Mouse (Mus musculus) cerebellum, adult 11-12 months (tissue): ENCODE measurements around the gene BC005624.

ENCODE experiments used
- DNase-seq: peaks from one replicate; pipeline ENCODE4 v3.0.0; 2022

Gene BC005624

DNA sequence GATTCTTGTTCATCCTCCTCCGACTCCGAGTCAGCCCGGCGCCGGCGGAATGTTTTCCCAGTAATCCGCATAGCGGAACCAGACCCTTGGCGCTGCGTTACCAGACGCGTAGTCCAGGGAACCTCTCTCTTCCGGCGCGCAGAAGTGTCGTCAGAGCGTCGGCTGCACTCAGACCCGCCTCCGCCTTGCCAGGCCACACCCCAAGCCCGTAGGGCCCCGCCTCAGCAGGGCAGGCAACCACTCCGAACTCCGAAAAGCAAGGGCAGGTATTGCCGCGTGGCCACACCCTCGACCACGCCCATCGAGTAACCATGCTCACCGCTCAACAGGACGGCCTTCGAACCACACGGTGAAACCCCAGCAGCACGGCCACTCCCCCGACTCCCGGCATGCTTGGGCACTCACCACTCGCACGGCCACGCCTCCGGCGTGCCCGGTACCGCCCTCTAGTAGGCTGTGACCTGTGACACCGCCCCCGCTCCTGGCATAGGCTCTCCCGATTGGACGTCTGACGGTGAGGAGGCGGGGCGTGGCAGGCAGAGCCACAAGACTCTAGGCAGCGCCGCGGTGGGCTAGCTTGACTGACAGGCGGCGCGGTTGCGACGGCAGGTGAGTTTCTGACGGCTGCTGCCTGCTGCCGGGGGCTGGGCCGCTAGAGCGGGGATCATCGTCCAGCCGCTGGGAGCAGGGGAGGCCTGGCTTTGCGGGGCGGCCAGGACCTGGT is at the start of gene BC005624, which contains the start of gene Usp20:
BC005624 (minus strand) TSS at position 412 of the 724 bp plus-strand sequence.
Usp20 (plus strand) TSS at position 490 of the 724 bp plus-strand sequence.
- peak; percentile 100 for DNase-seq

DNA sequence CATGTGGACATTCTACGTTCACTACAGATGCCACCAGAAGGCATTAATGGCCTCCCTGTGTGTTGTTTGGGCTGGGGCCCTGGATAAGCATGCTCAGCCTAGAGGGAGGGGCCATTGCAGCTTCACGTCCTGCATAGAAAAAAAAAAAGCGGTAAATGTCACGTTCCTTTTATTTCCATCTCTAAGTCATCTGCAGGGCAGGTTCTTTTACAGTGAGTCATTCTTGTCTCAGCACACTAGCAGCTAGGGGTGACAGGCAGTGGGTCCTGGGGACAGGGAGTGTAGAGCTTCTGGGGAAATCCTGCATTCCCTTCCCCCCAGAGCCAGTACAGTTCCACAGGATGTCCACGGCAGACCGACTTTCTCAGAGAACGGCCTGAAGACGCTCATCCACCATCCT is 44.6 kb upstream of the BC005624 start:
- no peak for DNase-seq

DNA sequence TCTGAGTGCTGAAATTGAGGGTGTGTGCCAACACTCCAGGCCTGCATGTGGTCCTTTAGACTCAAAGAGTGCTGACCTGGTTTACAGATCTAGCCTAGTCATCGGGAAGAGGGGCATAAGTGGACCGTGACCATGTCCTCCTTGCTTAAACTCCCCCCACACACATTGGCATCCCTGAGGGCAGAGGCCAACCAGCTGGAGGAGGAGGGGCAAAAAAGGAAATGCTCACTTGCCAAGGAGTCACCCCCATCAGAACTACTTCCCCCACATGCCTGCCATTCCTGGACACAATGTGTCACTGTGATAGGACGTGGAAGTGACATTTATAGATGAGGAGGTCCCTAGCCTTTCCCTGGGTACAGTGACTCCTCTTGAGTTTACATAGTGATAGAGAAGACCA is 43.5 kb upstream of the BC005624 start:
- DNase-seq, result peak; percentile 52

DNA sequence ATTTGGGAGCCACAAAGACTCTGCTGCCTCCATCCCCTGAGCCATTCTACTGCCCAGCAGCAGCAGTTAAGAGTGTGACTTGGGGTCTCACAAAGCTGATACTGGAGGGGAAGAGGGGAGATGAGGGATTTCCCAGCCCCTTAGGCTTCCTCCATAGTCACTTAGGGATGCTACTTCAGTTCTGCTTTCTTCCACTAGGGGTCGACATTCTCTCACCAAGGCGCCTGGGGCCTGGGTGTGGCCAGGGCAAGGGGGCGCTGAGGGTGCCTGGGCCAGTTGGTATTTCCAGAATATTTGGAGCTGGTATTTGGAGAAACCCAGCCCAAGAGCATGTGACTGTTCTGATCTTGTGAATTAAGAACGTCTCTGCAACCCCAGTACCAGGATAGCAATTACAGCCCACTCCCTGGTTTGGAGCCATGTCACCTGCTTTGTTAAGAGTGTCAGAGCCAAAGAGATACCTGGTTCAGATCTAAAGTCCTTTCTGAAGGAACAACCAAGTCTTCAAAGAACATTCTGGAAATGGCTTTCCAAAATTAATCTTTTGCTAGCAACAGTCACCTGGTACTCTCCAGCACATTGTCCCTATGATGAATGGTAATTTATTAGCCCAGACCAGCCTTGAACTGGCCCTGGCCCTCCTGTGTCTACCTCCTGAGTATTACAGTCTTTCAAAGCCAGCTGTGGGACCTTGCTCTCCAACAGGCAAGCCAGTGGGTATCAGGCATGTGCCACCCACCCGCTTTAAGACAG is 42.8 kb upstream of the BC005624 start:
- DNase-seq, result peak; percentile 69

DNA sequence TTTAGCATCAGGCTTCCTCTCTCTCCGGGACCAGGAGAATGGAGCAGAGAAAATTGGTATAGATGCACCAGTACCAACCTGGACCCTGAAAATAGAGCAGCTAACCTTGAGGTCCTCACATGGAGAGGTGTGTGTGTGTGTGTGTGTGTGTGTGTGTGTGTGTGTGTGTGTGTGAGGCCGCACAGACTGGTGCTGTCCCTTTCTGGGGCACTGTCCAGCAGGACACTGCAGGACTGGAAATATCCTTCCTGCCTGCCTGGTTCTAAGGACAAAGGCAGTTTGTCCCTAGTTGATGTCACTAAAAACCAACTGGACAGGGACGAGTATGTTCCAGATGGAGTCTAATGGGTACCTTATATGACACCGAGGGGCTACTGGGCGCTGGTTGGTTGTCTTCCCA is 41.9 kb upstream of the BC005624 start:
- DNase-seq, result peak; percentile 44

DNA sequence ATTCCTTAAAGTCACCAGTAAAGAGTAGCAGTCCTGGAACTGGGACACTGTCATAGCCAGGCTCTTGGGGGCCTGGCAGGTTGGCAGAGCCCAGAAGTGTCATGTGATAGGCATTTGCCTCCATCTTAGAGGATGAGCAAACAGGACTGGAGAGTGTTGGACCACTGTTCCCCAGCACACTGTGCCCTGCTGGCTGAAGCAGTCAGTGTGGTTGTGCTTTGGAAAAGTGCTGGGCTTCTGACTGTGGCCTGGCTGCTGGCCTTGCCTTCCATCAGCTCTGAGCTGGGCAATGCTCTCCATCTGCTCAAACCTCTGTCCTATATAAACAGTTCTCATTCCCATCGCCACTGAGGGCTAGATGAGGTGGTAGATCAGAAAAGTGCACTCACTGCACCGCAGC is 38.2 kb upstream of the BC005624 start:
- peak; percentile 63 for DNase-seq

DNA sequence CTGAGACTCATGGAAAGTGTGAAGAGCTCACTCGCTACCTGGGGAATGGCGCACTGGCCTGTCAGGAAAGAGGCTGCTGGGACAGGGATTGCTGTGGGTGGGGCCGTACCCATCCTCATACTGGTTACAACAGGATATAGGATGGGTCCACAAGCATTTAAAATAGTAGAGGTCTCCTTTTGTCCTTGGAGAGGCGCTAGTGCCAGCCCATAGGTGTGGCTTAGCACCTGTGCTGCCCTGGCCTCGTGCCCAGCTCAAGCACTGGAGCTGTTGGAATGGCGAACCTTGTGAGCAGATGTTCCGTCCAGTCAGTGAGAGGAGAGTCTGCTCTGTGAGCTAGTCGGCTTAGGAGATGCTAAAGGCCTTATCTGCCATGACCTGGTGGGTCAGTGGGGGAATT is 37.0 kb upstream of the BC005624 start:
- DNase-seq, result peak; percentile 78

DNA sequence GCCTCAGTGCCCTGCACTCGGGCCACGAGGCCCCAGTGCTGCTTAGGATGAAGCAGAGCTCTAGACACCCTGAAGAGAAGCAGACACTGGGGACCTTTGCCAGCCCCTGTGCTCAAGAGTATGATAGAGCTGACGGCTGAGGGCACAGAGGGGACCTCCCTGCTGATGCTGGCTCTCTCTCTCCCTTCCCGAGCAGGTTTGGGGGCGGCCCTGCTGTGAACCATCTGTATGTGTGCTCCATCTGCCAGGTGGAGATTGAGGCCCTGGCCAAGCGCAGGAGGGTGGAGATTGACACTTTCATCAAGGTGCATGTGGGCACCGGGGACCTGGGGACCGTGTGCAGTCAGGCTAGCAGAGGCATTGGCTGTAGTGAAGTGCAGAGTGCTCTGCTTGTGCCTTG is 36.5 kb upstream of the BC005624 start:
- peak; percentile 97 for DNase-seq

DNA sequence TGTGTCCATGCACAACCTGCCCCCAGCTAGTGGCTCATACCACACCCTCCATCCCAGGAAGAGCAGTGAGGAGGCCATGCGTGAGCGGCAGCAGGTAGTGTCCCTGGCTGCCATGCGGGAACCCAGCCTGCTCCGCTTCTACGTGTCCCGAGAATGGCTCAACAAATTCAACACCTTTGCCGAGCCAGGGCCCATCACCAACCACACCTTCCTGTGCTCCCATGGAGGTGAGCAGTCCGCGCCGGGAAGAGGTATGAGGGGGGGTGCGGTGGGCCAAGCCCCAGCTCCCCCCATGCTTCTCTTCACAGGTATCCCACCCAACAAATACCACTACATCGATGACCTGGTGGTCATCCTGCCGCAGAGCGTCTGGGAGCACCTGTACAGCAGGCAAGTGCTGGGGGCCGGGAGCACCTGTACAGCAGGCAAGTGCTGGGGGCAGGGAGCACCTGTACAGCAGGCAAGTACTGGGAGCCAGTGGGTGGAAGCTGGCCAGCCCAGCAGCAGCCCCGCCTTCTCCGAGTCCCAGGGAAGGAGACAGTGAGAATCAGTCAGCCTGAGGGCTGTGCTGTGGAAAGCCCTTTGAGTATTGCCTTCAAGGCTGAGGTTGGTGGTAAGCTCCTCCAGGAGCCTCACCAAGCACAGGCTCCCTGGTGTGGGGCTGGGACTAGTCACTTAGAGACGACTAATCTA is 35.8 kb upstream of the BC005624 start:
- peak; percentile 80 for DNase-seq

DNA sequence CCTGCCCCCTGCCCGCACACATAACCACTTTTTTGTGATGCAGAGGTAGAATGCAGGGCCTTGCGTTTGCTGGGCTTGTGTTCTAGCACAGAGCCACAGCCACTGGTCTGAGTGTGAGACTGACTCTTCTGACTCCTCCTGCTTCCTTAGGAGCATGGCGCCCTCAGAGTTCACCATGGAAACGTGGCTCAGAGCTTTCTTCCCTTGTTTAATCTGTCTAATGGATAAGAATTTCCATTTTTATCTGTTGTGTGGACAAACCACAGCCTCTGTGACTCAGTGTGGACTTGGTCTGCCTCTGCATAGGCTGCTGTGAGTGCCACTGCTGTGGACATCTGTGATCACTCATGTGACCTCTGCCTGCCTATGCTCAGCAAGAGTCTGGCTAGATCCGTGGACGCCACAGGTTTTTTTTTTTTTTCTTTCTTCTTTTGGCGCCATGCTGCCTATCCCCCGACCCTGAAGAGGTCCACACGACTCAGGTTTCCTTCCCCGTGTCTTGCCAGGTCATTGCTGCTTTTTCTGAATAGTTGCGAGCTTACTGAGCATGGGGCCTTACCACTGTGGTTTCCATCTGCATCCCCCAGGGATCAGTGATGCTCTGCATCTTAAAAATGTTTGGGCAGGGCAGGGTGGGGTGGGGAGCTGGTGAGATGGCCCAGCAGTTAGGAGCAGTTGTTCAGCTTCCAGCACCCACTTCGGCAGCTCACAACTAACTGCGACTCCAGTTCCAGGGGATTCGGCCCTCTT is 31.5 kb upstream of the BC005624 start:
- no peak for DNase-seq

DNA sequence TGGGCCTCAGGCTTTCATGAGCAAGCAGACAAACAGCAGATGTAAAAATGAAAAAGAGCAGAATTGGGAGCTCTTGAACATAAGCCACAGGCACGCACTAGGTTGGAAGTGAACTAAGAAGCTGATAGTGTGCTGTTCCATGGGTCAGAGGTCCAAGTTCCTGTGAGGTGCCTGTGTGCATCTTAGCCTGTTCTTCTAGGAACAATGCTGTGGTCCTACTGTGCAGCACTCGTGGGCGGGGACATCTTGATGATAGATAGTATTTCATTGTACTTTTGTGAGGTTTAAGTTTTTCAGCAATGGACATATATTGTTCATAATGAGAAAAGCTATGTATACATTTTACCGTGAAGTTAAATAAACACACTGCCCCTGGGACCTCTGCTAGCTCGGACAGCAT is 25.2 kb upstream of the BC005624 start:
- DNase-seq, result no peak

DNA sequence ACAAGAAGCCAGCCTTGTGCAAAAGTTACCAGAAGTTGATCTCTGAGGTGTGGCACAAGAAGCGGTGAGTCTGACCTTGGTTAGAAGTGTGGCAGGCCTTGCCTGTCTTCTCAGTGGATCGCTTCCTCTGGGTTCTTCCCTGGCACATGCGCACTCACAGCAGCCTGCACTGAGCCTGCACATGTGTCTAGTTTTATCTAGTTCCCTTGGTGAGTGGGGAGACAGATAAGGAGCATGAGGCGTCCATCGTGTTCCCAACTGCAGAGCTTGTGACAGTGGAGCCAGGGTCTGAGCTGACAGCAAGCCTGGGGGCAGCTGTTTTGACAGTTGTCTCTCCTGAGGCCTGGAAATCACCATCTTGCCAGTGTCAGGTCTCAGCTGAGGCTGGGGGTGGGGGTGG is 24.4 kb upstream of the BC005624 start:
- no peak for DNase-seq

DNA sequence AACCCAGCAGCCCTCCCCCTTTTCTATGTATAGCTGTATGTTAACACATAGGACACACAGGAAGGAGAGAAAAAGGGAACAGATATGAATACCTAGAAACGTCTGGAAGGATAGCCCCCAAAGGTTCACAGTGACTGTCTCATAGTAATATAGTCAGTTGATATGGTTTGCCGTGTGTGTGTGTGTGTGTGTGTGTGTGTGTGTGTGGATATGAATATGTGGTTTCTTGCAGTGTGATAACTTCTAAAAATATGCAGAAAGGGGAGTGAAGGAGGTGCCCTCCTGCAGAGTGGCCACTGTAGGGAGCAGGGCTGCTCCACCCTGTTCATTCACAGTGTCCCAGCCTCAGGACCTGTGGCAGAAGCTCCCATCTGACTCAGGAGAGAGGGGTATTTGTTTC is 23.5 kb upstream of the BC005624 start:
- DNase-seq, result no peak

DNA sequence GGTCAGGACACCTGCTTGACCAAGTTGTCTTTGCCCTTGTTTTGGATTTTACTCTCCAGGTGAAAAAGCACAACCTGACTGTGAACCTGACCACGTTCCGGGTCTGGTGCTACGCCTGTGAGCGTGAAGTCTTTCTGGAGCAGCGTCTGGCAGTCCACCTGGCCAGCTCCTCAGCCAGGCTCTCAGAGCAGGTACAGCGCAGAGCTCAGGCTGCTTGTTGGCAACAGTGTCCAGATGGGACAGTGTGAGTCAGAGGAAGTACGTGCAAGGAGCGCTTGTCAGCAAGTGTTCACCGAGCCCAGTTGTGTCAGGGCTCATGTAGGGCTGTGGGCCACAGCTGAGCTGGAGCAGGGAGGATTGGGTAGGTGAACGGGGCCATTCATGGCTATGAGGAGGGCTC is 20.9 kb upstream of the BC005624 start:
- DNase-seq, result peak; percentile 65

DNA sequence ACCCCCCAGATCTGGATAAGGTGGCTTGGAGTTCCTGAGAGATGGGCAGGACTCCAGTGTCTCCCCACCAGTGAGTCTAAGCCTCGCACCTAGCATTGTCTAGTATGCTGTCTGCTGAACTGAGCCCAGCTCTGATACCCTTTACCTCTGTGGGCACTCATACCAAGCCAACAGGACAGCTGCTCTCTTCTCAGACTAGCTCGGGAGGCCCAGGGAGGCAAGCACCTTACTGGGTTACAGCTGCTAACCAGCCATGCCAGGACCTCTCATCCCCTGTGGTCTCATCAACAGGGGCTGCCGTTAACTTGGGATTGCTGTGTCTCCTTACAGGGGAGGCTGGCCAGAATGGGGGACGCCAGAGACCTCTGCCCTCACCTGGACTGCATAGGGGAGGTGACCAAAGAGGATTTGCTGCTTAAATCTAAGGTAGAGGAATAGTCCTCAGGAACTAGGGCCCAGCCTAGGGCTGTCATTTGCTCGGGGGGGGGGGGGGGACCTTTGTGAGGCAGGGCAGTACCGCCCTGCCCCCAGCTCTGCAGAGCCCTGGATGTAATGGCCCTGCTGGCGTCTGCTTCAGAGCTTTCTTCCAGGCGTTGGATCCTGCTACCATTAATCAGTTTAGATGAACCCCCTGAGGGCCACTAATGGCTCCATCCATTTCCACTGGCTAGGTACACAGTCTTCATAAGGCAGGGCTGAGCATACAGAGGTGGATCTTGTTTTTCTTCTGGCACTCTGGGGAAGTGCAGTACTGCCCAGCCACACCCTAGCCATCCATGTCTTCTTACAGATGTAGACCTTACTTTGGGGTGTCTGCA is 16.7 kb upstream of the BC005624 start:
- DNase-seq, result no peak

DNA sequence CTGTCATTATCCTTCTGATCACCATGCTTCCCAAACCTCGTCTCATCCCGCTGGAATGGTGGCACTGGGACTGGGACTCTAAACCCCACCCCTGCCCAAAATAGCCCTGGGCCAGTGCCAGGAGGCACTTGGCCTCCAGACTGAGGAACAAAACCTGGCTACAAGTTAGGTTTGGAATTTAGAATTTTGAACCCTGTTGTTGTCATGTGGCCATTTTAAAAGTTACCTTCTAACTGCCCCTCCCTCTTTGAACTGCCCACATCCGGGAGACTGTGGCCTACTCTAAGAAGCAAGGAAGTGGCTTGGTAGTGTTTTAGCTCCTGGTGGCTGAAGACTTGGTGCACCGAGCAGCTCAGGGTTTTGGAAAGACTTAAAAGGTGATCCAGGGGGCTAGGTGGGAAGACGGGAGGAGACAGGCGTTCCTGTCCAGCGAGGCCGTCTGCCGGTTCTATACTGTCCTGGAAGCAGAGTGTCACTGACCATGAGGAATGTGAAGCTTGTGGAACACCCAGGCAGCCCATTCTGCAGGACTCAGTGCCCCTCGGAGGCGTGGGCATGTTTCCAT is 13.5 kb upstream of the BC005624 start:
- DNase-seq, result peak; percentile 45

DNA sequence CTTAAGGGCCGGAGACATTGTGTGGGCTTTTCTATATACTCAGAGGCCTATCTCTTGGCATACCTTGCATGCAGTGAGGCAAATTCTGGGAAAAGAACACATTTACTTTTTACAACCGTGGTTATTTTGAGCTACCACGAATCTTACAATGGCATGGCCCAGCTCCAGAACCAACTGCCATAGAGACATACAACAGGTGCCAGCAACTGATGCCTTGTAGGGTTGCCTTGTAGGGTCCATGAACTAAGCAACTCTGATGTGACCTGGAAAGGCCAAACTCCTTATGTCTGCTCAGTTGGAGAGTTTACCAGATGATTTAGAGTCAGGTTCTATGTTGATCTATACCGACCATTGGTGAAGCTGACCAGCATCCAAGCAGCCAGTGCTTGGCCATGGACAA is 12.9 kb upstream of the BC005624 start:
- no peak for DNase-seq

DNA sequence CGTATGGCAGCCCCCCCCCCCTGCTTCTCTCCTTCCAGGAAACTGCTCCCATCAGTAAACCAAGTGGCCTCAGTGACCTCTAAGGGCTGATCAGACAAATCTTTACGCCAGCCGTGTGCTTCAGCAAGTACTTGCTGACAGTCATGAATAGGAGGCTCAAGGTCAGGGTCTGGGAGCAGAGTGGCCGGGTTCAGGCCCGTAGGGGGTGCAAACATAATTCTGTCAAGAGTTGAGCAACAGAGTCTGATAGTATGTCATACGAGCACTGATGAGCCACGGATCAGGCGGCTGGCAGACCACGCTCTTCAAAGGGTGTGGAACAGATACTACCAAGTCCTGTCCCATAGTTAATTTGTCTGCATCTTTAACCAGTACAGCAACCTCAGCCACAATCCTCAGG is 8.2 kb upstream of the BC005624 start:
- no peak for DNase-seq

DNA sequence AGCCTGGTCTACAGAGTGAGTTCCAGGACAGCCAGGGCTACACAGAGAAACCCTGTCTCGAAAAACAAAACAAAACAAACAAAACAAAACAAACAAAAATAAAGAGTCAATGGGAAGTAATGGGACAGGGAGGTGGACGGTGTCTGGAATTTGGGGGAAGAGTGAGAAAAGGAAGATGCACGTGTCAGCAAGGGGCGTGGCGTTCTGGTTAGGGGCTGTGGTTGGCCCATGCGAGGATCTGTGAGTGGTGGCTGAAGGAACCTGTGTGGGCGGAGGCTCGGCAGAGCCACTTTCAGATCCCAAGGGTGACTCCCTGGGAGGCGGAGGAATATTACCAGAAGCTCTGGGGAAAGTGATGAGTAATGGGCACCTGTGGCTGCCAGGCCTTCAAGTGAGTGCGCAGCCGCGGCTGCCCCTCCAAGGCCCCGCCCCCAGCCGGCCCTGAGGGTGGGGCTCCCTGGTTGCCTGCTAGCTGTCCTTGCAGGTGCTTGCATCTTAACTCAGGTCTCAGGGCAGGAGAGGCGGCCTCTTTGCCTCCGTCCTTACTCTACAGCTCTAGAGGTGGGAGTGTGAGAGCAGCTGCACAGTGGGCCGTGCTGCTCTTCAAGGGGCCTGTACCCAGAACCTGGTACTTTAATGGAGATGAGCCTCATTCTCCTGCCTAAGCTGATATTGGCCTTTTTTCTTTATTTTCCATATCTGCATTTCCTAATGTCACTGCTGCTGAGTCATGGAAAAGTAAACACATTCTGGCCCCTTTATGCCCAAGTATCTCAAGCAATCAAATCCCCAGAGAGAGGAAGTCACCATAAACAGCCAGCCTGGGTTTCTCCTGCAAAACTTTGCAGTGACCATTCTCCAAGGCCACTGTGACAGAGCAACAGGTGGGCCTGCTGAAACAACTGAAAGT is 3.4 kb upstream of the BC005624 start:
- peak; percentile 58 for DNase-seq

DNA sequence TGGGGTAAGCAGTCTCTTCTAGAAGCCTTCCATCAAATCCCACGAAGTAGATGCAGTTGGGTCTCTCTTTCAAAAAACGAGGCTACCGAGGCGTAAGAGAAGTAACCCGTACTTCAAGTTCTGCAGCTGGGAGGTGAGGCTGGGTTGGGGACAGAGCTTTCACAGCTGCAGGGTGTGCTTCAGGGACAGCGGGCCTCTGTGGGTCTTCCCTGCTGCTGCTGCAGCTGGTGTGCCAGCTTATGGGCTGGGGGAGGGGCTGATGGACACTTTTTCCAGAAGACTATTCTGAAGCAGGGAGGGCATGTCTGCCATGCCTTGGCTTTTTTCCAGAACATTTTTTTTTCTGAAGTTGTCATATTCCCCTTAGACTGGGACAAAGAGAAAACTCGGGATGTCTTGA is 1.0 kb upstream of the BC005624 start:
- DNase-seq, result peak; percentile 63
